Mouse (Mus musculus): ENCODE results near the gene Mpv17. TPM values are rescaled to one million over a fixed set of nuclear protein-coding genes. Genes with fewer than 3 reads are reported as not detected.
A peak's percentile ranks its signal among the peaks of the same experiment; 100 is the strongest.

Gene Mpv17
- total and polyA plus RNA-seq, 3 experiments = 25.8 to 49.9 TPM; not detected in 1

- TF ChIP-seq TCF12 (IDR thresholded peaks at IDR 0.05; ENCODE audit: low read depth, low read length) = peak; percentile 37
- TF ChIP-seq ETS1 (IDR thresholded peaks at IDR 0.05; ENCODE audit: low read depth, low read length) = peak; percentile 73
- TF ChIP-seq TAL1 (IDR thresholded peaks at IDR 0.05; ENCODE audit: low read length) = no peak
- peak; percentile 76; the same call in 1 of the 2 replicates for TF ChIP-seq POLR2AphosphoS5 (IDR thresholded peaks at IDR 0.05; ENCODE audit: borderline replicate concordance, low read depth, low read length)
- peak; percentile 89 for TF ChIP-seq ELF1 (IDR thresholded peaks at IDR 0.05; ENCODE audit: low read depth, low read length)
- TF ChIP-seq MAFK (IDR thresholded peaks at IDR 0.05; ENCODE audit: borderline replicate concordance, low read depth, low read length) = no peak
- TF ChIP-seq RAD21 (IDR thresholded peaks at IDR 0.05; ENCODE audit: low read depth, low read length) = no peak
- TF ChIP-seq USF2 (IDR thresholded peaks at IDR 0.05; ENCODE audit: borderline replicate concordance in 1 of 2, insufficient read depth in 1 of 2, low read depth in 1 of 2, low read length in 2 of 2) = no peak
- no peak; the same call in 1 of the 2 replicates for TF ChIP-seq GATA1 (IDR thresholded peaks at IDR 0.05; ENCODE audit: low read depth, low read length)
- TF ChIP-seq ZC3H11A (IDR thresholded peaks at IDR 0.05; ENCODE audit: low read depth, low read length) = no peak
- peak; percentile 91 for TF ChIP-seq SIN3A (IDR thresholded peaks at IDR 0.05; ENCODE audit: low read length)
- TF ChIP-seq SMC3 (IDR thresholded peaks at IDR 0.05; ENCODE audit: low read depth, low read length) = no peak
- TF ChIP-seq GABPA (IDR thresholded peaks at IDR 0.05; ENCODE audit: low read depth, low read length) = no peak
- peak; percentile 40; the same call in 1 of the 2 replicates for TF ChIP-seq RCOR1 (IDR thresholded peaks at IDR 0.05; ENCODE audit: low read depth, low read length)
- TF ChIP-seq MYC (IDR thresholded peaks at IDR 0.05; ENCODE audit: low read depth, low read length) = peak; percentile 75
- TF ChIP-seq KAT2A (conservative IDR thresholded peaks at IDR 0.05; ENCODE audit: low read depth, low read length) = peak; percentile 80
- TF ChIP-seq MAZ (IDR thresholded peaks at IDR 0.05; ENCODE audit: low read depth, low read length) = peak; percentile 87
- TF ChIP-seq HCFC1 (IDR thresholded peaks at IDR 0.05; ENCODE audit: low read depth, low read length) = peak; percentile 91
- peak; percentile 94 for TF ChIP-seq MXI1 (IDR thresholded peaks at IDR 0.05; ENCODE audit: low read depth, low read length)
- TF ChIP-seq UBTF (IDR thresholded peaks at IDR 0.05; ENCODE audit: borderline replicate concordance, insufficient read depth, low read depth, low read length) = 0 out of 2 replicates have a peak, but pooled peaks have one; percentile 60
- no peak for TF ChIP-seq MYB (IDR thresholded peaks at IDR 0.05; ENCODE audit: low read depth, low read length)
- peak; percentile 96 for TF ChIP-seq POLR2AphosphoS2 (IDR thresholded peaks at IDR 0.05; ENCODE audit: low read length)
Measured at GRCm38 (mm10) chr5:31179766-31180630, 25.9 kb upstream of the Mpv17 start, which contains the start of the genes Gm29609 and Gtf3c2 (continued).
